Mouse (Mus musculus) limb, embryonic 11.5 days (tissue): Measurements from ENCODE around the gene Tmem270. TPM values are rescaled to one million over a fixed set of nuclear protein-coding genes. Genes with fewer than 3 reads are reported as not detected.

Experiments
- ATAC-seq: fragments of 200-750 bp; cut with Nextera tagmentation; 2 replicates; pipeline ENCODE4 v1.8.0; 2017; ENCODE audit warnings: low read depth; ENCODE audit not compliant: insufficient number of reproducible peaks, low FRiP score, low TSS enrichment
- DNase-seq: peaks from one replicate; pipeline ENCODE4 v3.0.0-alpha.2; 2015; ENCODE audit warnings: low spot score
- H3K27ac ChIP-seq: fragments of 300-500 bp; sonication (generic); replicated peaks from 2 replicates; pipeline ENCODE4 v1.5.1; 2014; ENCODE audit warnings: low read depth, mild to moderate bottlenecking, low read length
- H3K27me3 ChIP-seq: fragments of 300-500 bp; sonication (generic); 2 replicates; pipeline ENCODE4 v1.6.1; 2014; ENCODE audit warnings: mild to moderate bottlenecking, low read length, mixed read lengths; ENCODE audit not compliant: control insufficient read depth, insufficient read depth
- H3K36me3 ChIP-seq: fragments of 300-500 bp; sonication (generic); 2 replicates; pipeline ENCODE4 v1.6.1; 2014; ENCODE audit warnings: mild to moderate bottlenecking, low read length, moderate library complexity, mixed read lengths; ENCODE audit not compliant: control insufficient read depth, insufficient read depth
- H3K4me1 ChIP-seq: fragments of 300-500 bp; sonication (generic); 2 replicates; pipeline ENCODE4 v1.6.1; 2014; ENCODE audit warnings: low read length, mixed read lengths; ENCODE audit not compliant: control insufficient read depth, insufficient read depth
- H3K4me2 ChIP-seq: fragments of 300-500 bp; sonication (generic); 2 replicates; pipeline ENCODE4 v1.6.1; 2014; ENCODE audit warnings: low read depth, mild to moderate bottlenecking, moderate library complexity; ENCODE audit not compliant: severe bottlenecking
- H3K4me3 ChIP-seq: fragments of 300-500 bp; sonication (generic); 2 replicates; pipeline ENCODE4 v1.5.1; 2014; ENCODE audit warnings: low read depth, low read length
- H3K9ac ChIP-seq: fragments of 300-500 bp; sonication (generic); 2 replicates; pipeline ENCODE4 v1.6.1; 2014; ENCODE audit warnings: mild to moderate bottlenecking, low read length
- H3K9me3 ChIP-seq: fragments of 300-500 bp; sonication (generic); 2 replicates; pipeline ENCODE4 v1.6.1; 2016; ENCODE audit warnings: low read length; ENCODE audit not compliant: control insufficient read depth
- WGBS: fragments of 180-500 bp; shearing (Covaris S2); extraction: QIAGEN DNeasy Blood & Tissue Kit; methylation state at CpG from one replicate; pipeline ENCODE4 v1.1.7; 2014; 5-methylcytosine and 5-hydroxymethylcytosine counted together
- polyA plus RNA-seq: library from polyadenylated mRNA; unstranded; fragments of >200 nt; fragmentation: Nextera tagmentation; extraction: Ambion mirVana; gene quantifications from 2 replicates; pipeline ENCODE4 v1.2.1, GENCODE M21; 2014

Gene Tmem270
- polyA plus RNA-seq, 1 experiment from 2014 or later: not detected

- no peak overlapping the region for H3K9ac ChIP-seq
- 55% methylated on average over 6 of the region's 6 CpGs for WGBS
- no peak overlapping the region for H3K27ac ChIP-seq
- no peaks in the 10 kb centered on the region for H3K36me3 ChIP-seq
- no peaks in the 10 kb centered on the region for H3K9me3 ChIP-seq
- peaks cover 10% of the 10 kb centered on the region; the same call in 1 of the 2 replicates for H3K4me1 ChIP-seq
- H3K4me3 ChIP-seq: no peak overlapping the region
- ATAC-seq (no peak), DNase-seq (no peak)
- no peak overlapping the region for H3K4me2 ChIP-seq
- H3K27me3 ChIP-seq: no peaks in the 10 kb centered on the region
Observed at GRCm38 (mm10) chr5:134890601-134891054, 15.9 kb downstream of the Tmem270 start.

DNA sequence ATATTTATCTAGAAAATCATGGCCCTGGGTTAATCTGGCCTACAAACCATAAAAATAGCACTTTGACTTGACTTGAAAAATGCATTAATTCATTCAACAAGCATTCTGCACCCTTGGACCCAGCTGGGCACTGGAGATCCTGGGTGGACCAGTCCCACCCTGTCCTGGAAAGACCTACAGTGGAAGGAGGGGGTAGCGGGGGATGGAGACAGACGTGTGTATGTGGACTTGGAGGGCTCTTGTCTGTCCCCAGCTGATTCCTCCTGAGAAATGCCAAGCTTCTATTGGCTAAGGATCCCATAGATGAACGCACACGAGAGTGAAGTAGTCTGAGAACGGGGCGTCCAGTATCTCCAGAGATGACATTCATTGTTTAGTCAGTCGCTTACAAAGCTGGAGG is 18.0 kb downstream of the Tmem270 start:
- no peak overlapping the region for H3K4me3 ChIP-seq
- no peaks in the 10 kb centered on the region for H3K36me3 ChIP-seq
- H3K4me2 ChIP-seq: no peak overlapping the region
- no peaks in the 10 kb centered on the region for H3K9me3 ChIP-seq
- no peak for DNase-seq
- no peak for ATAC-seq
- H3K27ac ChIP-seq: no peak overlapping the region
- no peak overlapping the region for H3K9ac ChIP-seq
- WGBS: 91% methylated on average over 7 of the region's 7 CpGs
- no peaks in the 10 kb centered on the region for H3K27me3 ChIP-seq
- H3K4me1 ChIP-seq: no peaks in the 10 kb centered on the region

DNA sequence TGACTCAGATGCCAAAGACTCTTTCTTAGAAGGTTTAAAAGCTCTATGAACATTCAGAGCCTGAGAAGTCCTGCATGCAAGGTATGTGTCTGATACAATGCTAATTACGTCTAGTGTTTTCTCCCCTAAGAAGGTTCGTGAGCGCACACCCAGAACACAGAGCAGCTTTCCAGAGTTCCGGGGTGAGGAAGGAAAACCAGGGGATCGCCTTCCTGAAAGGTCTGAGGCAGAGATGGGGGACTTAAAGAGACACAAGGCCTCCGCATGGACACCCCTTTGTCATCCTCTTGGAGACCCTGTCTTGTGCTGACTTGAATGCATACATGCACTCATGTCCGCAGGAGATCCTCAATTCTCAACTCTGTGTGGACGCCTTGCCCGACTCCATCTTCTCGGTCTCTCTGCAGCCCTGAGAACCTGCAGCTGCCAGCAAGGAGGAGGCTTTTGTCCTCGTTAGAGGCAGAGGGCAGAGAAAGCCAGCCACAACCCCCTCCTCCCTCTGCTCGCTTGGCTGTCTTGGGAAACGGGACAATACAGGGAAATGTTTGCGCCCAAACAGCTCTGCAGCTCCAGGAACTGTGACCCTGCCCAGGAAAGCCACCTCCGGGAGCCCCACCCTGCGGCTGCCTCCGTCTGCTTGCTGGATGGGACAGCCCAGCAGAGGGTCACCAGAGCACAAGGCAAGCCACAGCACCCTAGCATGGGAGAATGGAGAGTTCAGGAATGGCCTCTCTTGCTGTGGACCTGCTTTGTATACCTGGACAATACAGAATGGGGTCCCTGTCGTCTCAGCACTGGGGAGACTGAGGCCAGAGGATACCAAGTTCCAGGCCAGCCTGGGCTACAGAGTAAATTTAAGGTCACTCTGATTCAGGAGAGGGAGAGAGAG is 18.8 kb downstream of the Tmem270 start:
- Histone ChIP-seq H3K9me3 (no peaks in the 10 kb centered on the region), H3K9ac (no peak overlapping the region), H3K36me3 (no peaks in the 10 kb centered on the region), H3K27me3 (no peaks in the 10 kb centered on the region), H3K4me2 (no peak overlapping the region), H3K4me3 (no peak overlapping the region), H3K27ac (no peak overlapping the region), H3K4me1 (no peaks in the 10 kb centered on the region)
- 67% methylated on average over 18 of the region's 18 CpGs for WGBS
- no peak for DNase-seq
- no peak for ATAC-seq

- Histone ChIP-seq H3K4me3 (no peak overlapping the region), H3K9me3 (no peaks in the 10 kb centered on the region), H3K4me1 (no peaks in the 10 kb centered on the region), H3K27me3 (no peaks in the 10 kb centered on the region), H3K4me2 (no peak overlapping the region), H3K36me3 (no peaks in the 10 kb centered on the region), H3K27ac (no peak overlapping the region), H3K9ac (no peak overlapping the region)
- DNase-seq: no peak
- ATAC-seq: no peak
- 66% methylated on average over 3 of the region's 3 CpGs for WGBS
Observed at GRCm38 (mm10) chr5:134883077-134883476, 23.5 kb downstream of the Tmem270 start.

- 72% methylated on average over 10 of the region's 10 CpGs for WGBS
- H3K9me3 ChIP-seq: no peaks in the 10 kb centered on the region
- DNase-seq (no peak), ATAC-seq (no peak)
- H3K9ac ChIP-seq: no peak overlapping the region
- H3K4me3 ChIP-seq: no peak overlapping the region
- no peak overlapping the region for H3K27ac ChIP-seq
- no peaks in the 10 kb centered on the region for H3K27me3 ChIP-seq
- H3K36me3 ChIP-seq: no peaks in the 10 kb centered on the region
- H3K4me2 ChIP-seq: no peak overlapping the region
- no peaks in the 10 kb centered on the region for H3K4me1 ChIP-seq
Observed at GRCm38 (mm10) chr5:134876801-134877200, 29.7 kb downstream of the Tmem270 start.

- Histone ChIP-seq H3K27ac (no peak overlapping the region), H3K27me3 (no peaks in the 10 kb centered on the region), H3K9me3 (no peaks in the 10 kb centered on the region), H3K4me3 (no peak overlapping the region), H3K9ac (no peak overlapping the region), H3K4me2 (no peak overlapping the region), H3K36me3 (no peaks in the 10 kb centered on the region), H3K4me1 (no peaks in the 10 kb centered on the region)
- DNase-seq (no peak), ATAC-seq (no peak)
- 92% methylated on average over 5 of the region's 5 CpGs for WGBS
Observed at GRCm38 (mm10) chr5:134875245-134875644, 31.3 kb downstream of the Tmem270 start.

- H3K4me1 ChIP-seq: no peaks in the 10 kb centered on the region
- no peak overlapping the region for H3K27ac ChIP-seq
- no peak overlapping the region for H3K4me3 ChIP-seq
- DNase-seq (no peak), ATAC-seq (no peak)
- no peaks in the 10 kb centered on the region for H3K9me3 ChIP-seq
- no peak overlapping the region for H3K4me2 ChIP-seq
- 78% methylated on average over 21 of the region's 21 CpGs for WGBS
- no peaks in the 10 kb centered on the region for H3K27me3 ChIP-seq
- no peaks in the 10 kb centered on the region for H3K36me3 ChIP-seq
- no peak overlapping the region for H3K9ac ChIP-seq
Observed at GRCm38 (mm10) chr5:134873956-134874879, 32.3 kb downstream of the Tmem270 start.

- Histone ChIP-seq H3K9ac (no peak overlapping the region), H3K4me1 (peaks cover 3% of the 10 kb centered on the region; the same call in 1 of the 2 replicates), H3K4me3 (no peak overlapping the region), H3K4me2 (no peak overlapping the region), H3K27me3 (no peaks in the 10 kb centered on the region), H3K27ac (no peak overlapping the region), H3K9me3 (no peaks in the 10 kb centered on the region), H3K36me3 (no peaks in the 10 kb centered on the region)
- ATAC-seq (0 out of 2 replicates have a peak, but pooled peaks have one; percentile 47), DNase-seq (no peak)
- 84% methylated on average over 8 of the region's 8 CpGs for WGBS
Observed at GRCm38 (mm10) chr5:134873034-134873433, 33.5 kb downstream of the Tmem270 start.
